Mouse (Mus musculus) stomach, embryonic 15.5 days (tissue): ENCODE measurements at regions not wholly inside any gene's neighbourhood (a gene's known extent, or its start where the extent isn't known, plus 50 kb on each side); places are given as distances from the start of the nearest gene placed in this dataset.
A peak's percentile ranks its signal among the peaks of the same experiment; 100 is the strongest.

Source experiments
- ATAC-seq: fragments of 200-750 bp; cut with Nextera tagmentation; 2 replicates; pipeline ENCODE4 v1.8.0; 2017; ENCODE audit warnings: low read depth, moderate number of reproducible peaks, moderate TSS enrichment; ENCODE audit not compliant: insufficient read depth, low FRiP score
- H3K27ac ChIP-seq: fragments of 300-500 bp; sonication (generic); 2 replicates; pipeline ENCODE4 v1.5.1; 2015; ENCODE audit warnings: mild to moderate bottlenecking, inconsistent platforms
- H3K27me3 ChIP-seq: fragments of 300-500 bp; sonication (generic); replicated peaks from 2 replicates; pipeline ENCODE4 v1.6.1; 2015; ENCODE audit warnings: inconsistent platforms
- H3K36me3 ChIP-seq: fragments of 300-500 bp; sonication (generic); 2 replicates; pipeline ENCODE4 v1.6.1; 2015; ENCODE audit warnings: inconsistent platforms
- H3K4me1 ChIP-seq: fragments of 300-500 bp; sonication (generic); 2 replicates; pipeline ENCODE4 v1.6.1; 2015; ENCODE audit warnings: inconsistent platforms
- H3K4me2 ChIP-seq: fragments of 300-500 bp; sonication (generic); 2 replicates; pipeline ENCODE4 v1.6.1; 2015; ENCODE audit warnings: mild to moderate bottlenecking, inconsistent platforms
- H3K4me3 ChIP-seq: fragments of 300-500 bp; sonication (generic); replicated peaks from 2 replicates; pipeline ENCODE4 v1.5.1; 2015; ENCODE audit warnings: inconsistent platforms
- H3K9ac ChIP-seq: fragments of 300-500 bp; sonication (generic); 2 replicates; pipeline ENCODE4 v1.6.1; 2015; ENCODE audit warnings: inconsistent platforms
- H3K9me3 ChIP-seq: fragments of 300-500 bp; sonication (generic); 2 replicates; pipeline ENCODE4 v1.6.1; 2016; ENCODE audit warnings: inconsistent platforms
- WGBS: fragments of 180-500 bp; shearing (Covaris S2); methylation state at CpG from one replicate; pipeline ENCODE4 v1.1.7; 2015; 5-methylcytosine and 5-hydroxymethylcytosine counted together

GRCm38 (mm10) chr9:116263833-116264232, 88.7 kb upstream of the Tgfbr2 start:
- no peak for ATAC-seq
- 75% methylated on average over 7 of the region's 7 CpGs for WGBS

GRCm38 (mm10) chr9:116259569-116259968, 84.4 kb upstream of the Tgfbr2 start:
- H3K9me3 ChIP-seq, result no peaks in the 10 kb centered on the region
- WGBS, result 35% methylated on average over 10 of the region's 10 CpGs
- peak overlapping the region; percentile 41; the same call in 1 of the 2 replicates for H3K27ac ChIP-seq
- no peak overlapping the region for H3K4me2 ChIP-seq
- H3K4me3 ChIP-seq, result no peak overlapping the region
- no peaks in the 10 kb centered on the region for H3K36me3 ChIP-seq
- H3K9ac ChIP-seq, result no peak overlapping the region
- H3K4me1 ChIP-seq, result 0 out of 2 replicates have a peak, but pooled peaks cover 3% of the 10 kb centered on the region
- no peaks in the 10 kb centered on the region for H3K27me3 ChIP-seq
- no peak for ATAC-seq

More at GRCm38 (mm10) chr9:116263833-116264232, 88.7 kb upstream of the Tgfbr2 start:
- Histone ChIP-seq H3K27ac (no peak overlapping the region), H3K4me3 (no peak overlapping the region), H3K9ac (no peak overlapping the region), H3K27me3 (no peaks in the 10 kb centered on the region), H3K4me2 (no peak overlapping the region), H3K9me3 (no peaks in the 10 kb centered on the region), H3K4me1 (0 out of 2 replicates have a peak, but pooled peaks cover 3% of the 10 kb centered on the region), H3K36me3 (no peaks in the 10 kb centered on the region)

DNA sequence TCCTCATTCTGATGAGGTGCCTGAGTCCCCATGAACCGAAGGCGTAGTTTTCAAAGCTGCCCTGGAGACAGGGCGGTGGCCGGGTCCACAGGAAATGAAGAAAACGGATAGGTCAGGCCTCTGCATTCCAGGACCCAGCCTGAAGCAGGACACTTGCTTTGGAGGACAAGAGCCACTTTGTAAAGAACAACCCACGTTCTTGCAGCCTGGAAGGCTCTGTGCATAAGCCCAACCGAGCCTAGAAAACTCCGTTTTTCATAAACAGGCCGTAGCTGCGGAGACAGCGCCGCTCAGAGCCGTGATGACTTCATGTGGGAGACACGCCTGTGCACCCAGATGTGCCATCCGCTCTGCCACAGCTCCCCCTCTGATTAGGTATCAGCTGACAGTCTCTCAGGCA, 78.4 kb upstream of the Tgfbr2 start:
- no peak for ATAC-seq
- H3K27me3 ChIP-seq, result no peaks in the 10 kb centered on the region
- H3K9ac ChIP-seq, result no peak overlapping the region
- 65% methylated on average over 15 of the region's 15 CpGs for WGBS
- H3K9me3 ChIP-seq, result no peaks in the 10 kb centered on the region
- no peak overlapping the region for H3K4me3 ChIP-seq
- no peak overlapping the region; the same call in 1 of the 2 replicates for H3K27ac ChIP-seq
- peaks cover 8% of the 10 kb centered on the region; the same call in 1 of the 2 replicates for H3K4me1 ChIP-seq
- H3K4me2 ChIP-seq, result no peak overlapping the region
- no peaks in the 10 kb centered on the region for H3K36me3 ChIP-seq

DNA sequence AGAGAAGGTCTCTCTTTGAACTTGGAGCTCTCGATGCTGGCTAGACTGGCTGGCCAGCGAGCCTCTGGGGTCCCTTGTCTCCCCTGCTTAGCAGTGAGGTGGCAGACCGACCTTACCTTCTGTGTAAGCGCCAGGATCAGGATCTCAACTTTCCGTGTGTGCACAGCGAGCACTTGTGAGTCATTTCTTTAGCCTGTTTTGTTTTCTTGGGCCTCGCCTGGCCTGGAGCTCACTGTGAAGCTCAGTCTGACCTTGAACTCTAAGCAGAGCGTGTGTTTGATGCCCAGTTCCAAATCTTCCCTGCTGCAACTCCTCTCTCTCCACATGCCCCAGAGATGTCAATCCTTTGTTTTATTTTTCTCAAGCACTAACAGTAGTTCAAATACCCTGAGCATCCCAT, 77.6 kb upstream of the Tgfbr2 start:
- WGBS, result 66% methylated on average over 8 of the region's 8 CpGs
- H3K27me3 ChIP-seq, result no peaks in the 10 kb centered on the region

DNA sequence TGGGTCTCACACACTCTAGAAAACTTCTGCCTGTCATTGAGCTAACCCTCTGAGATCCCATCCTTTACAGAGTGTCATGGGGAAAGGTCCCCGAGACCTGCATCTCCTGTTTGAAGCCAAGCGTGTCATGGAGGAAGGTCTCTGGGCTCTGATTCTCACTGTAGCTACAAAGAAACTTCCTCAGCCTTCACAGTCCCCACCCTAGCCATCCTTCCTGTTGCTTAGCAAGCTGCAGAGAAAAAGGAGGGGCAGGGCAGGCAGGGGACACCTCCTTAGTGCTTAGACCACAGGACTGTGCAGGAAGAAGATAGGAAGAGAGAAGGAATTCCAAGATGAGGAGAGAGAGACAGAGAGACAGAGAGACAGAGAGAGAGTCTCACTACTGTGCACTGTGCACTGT, 74.6 kb upstream of the Tgfbr2 start:
- H3K9ac ChIP-seq, result no peak overlapping the region
- no peak overlapping the region for H3K27ac ChIP-seq
- H3K27me3 ChIP-seq, result no peaks in the 10 kb centered on the region
- H3K4me3 ChIP-seq, result no peak overlapping the region
- peaks cover 8% of the 10 kb centered on the region; the same call in 1 of the 2 replicates for H3K4me1 ChIP-seq
- 85% methylated on average over 2 of the region's 2 CpGs for WGBS
- no peaks in the 10 kb centered on the region for H3K36me3 ChIP-seq
- H3K4me2 ChIP-seq, result no peak overlapping the region
- ATAC-seq, result no peak
- H3K9me3 ChIP-seq, result no peaks in the 10 kb centered on the region

More for the DNA sequence above, 77.6 kb upstream of the Tgfbr2 start:
- Histone ChIP-seq H3K4me1 (peaks cover 8% of the 10 kb centered on the region; the same call in 1 of the 2 replicates), H3K4me2 (no peak overlapping the region), H3K4me3 (no peak overlapping the region), H3K9ac (no peak overlapping the region), H3K36me3 (no peaks in the 10 kb centered on the region), H3K27ac (no peak overlapping the region), H3K9me3 (no peaks in the 10 kb centered on the region)
- no peak for ATAC-seq

DNA sequence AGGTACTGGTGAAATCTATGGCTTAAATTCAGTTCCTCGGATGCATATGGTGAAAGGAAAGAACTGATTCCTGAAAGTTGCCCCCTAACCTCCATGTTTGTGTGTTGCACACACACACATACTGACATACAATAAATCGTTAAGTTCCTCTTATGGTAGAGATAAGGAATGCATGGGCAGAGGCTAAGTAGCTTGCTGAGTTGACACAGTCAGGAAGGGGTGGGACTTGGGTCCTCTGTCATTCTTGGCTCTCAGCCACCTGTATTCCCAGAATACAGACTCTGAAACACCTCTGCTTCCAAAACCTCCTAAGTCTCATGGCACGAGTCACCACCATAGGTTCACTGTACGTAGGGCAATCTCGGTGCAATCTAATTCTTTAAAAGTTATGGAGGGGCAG, 70.0 kb upstream of the Tgfbr2 start:
- no peak for ATAC-seq
- H3K4me1 ChIP-seq, result no peaks in the 10 kb centered on the region
- no peak overlapping the region for H3K4me3 ChIP-seq
- H3K27me3 ChIP-seq, result no peaks in the 10 kb centered on the region
- WGBS, result 70% methylated on average over 5 of the region's 5 CpGs
- H3K4me2 ChIP-seq, result no peak overlapping the region
- H3K27ac ChIP-seq, result no peak overlapping the region
- no peak overlapping the region for H3K9ac ChIP-seq
- no peaks in the 10 kb centered on the region for H3K36me3 ChIP-seq
- no peaks in the 10 kb centered on the region for H3K9me3 ChIP-seq

DNA sequence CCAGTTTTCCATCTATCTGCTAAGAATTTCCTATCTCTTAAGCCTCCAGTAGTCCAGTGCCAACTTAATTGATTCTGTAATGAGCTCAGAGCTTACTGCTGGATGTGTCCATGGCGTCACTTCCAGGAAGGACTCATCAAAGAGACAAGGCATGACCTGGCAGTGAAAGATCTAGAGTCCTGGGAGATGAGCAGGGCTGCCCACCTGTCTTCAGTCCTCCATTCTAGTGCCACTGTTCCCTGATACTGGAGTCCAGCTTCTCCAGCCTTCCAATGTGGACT, 69.4 kb upstream of the Tgfbr2 start:
- no peaks in the 10 kb centered on the region for H3K27me3 ChIP-seq
- no peak overlapping the region for H3K4me3 ChIP-seq
- H3K4me2 ChIP-seq, result no peak overlapping the region
- no peaks in the 10 kb centered on the region for H3K36me3 ChIP-seq
- H3K4me1 ChIP-seq, result no peaks in the 10 kb centered on the region
- no peak overlapping the region for H3K27ac ChIP-seq
- no peak overlapping the region for H3K9ac ChIP-seq
- no peak for ATAC-seq
- no peaks in the 10 kb centered on the region for H3K9me3 ChIP-seq
- WGBS, result 82% methylated on average over 1 of the region's 1 CpGs

GRCm38 (mm10) chr9:116243775-116244618, 68.8 kb upstream of the Tgfbr2 start:
- H3K27me3 ChIP-seq, result no peaks in the 10 kb centered on the region
- no peaks in the 10 kb centered on the region for H3K9me3 ChIP-seq
- H3K27ac ChIP-seq, result no peak overlapping the region
- no peaks in the 10 kb centered on the region for H3K36me3 ChIP-seq
- WGBS, result 73% methylated on average over 8 of the region's 8 CpGs
- no peak overlapping the region for H3K4me3 ChIP-seq
- no peak overlapping the region for H3K4me2 ChIP-seq
- H3K4me1 ChIP-seq, result no peaks in the 10 kb centered on the region
- H3K9ac ChIP-seq, result no peak overlapping the region
- no peak for ATAC-seq

DNA sequence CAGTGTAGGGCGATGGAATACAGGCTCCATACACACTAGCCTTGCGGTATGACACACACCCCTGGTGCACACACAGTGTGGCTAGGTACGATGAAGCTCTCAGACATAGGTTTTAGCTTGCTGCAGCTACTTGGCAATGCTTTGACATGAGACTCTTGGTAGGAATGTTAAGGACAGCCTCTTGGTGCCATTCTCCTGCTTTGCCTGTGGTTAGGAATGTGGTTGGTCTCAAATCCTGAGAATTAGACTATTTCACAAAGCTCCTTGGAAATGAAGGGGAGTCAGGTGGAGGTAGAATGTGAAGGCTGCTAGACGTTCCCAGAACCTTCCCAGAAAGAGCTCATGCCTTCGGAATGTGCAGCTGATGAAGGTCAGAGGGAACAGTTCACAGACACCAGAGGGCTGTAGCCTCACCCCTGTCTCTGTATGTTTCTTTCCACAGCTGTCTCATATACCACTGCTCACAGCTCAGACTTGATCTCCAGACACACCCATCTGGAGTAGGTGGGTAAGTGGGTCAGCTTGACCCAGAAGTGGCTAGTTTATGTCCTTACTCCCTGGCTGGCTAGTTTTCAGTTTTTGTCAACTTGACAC, 66.9 kb upstream of the Tgfbr2 start:
- WGBS, result 75% methylated on average over 5 of the region's 5 CpGs
- H3K4me3 ChIP-seq, result no peak overlapping the region
- H3K9ac ChIP-seq, result no peak overlapping the region
- no peak overlapping the region for H3K4me2 ChIP-seq
- H3K36me3 ChIP-seq, result no peaks in the 10 kb centered on the region
- H3K9me3 ChIP-seq, result no peaks in the 10 kb centered on the region
- H3K4me1 ChIP-seq, result no peaks in the 10 kb centered on the region
- no peak for ATAC-seq
- H3K27ac ChIP-seq, result 0 out of 2 replicates have a peak overlapping the region, but pooled peaks have one; percentile 5
- H3K27me3 ChIP-seq, result no peaks in the 10 kb centered on the region

- no peak overlapping the region for H3K27ac ChIP-seq
- peak; percentile 53; the same call in 1 of the 2 replicates for ATAC-seq
- 26% methylated on average over 10 of the region's 10 CpGs for WGBS
These were observed 66.1 kb upstream of the Tgfbr2 start for GRCm38 (mm10) chr9:116241290-116241689.

GRCm38 (mm10) chr9:116236836-116237235, 61.7 kb upstream of the Tgfbr2 start:
- H3K27ac ChIP-seq, result no peak overlapping the region
- H3K9ac ChIP-seq, result no peak overlapping the region
- H3K4me2 ChIP-seq, result no peak overlapping the region
- no peak for ATAC-seq
- no peaks in the 10 kb centered on the region for H3K9me3 ChIP-seq
- peaks cover 4% of the 10 kb centered on the region; the same call in 1 of the 2 replicates for H3K4me1 ChIP-seq
- no peaks in the 10 kb centered on the region for H3K27me3 ChIP-seq
- no peak overlapping the region for H3K4me3 ChIP-seq
- H3K36me3 ChIP-seq, result no peaks in the 10 kb centered on the region

More at GRCm38 (mm10) chr9:116241290-116241689, 66.1 kb upstream of the Tgfbr2 start:
- no peak overlapping the region for H3K9ac ChIP-seq
- H3K9me3 ChIP-seq, result no peaks in the 10 kb centered on the region
- H3K4me3 ChIP-seq, result no peak overlapping the region
- no peaks in the 10 kb centered on the region for H3K27me3 ChIP-seq
- 0 out of 2 replicates have a peak overlapping the region, but pooled peaks have one; percentile 9 for H3K4me2 ChIP-seq
- H3K36me3 ChIP-seq, result no peaks in the 10 kb centered on the region
- no peaks in the 10 kb centered on the region for H3K4me1 ChIP-seq

DNA sequence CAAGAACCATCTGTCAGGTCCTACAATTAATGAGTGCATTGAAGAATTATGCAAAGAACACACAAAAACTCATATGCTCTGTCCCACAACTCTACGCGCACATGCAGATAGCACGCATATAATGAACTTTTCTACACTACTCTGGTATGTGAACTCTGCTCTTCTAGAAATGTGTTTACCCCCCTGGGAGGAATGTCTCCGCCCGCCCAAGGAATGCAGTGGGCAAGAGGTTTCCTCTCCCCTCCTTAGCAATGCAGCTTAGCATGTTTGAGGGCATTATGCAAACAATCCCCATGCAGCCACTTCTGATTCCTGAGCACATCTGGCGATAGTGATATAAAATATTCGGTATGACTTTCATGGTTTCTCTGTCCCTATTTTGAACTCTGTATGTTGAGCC, 59.0 kb upstream of the Tgfbr2 start:
- Histone ChIP-seq H3K36me3 (no peaks in the 10 kb centered on the region), H3K27me3 (no peaks in the 10 kb centered on the region), H3K4me1 (peaks cover 4% of the 10 kb centered on the region; the same call in 1 of the 2 replicates), H3K4me3 (no peak overlapping the region), H3K9ac (no peak overlapping the region), H3K4me2 (no peak overlapping the region), H3K27ac (no peak overlapping the region), H3K9me3 (no peaks in the 10 kb centered on the region)
- ATAC-seq, result peak; percentile 56; the same call in 1 of the 2 replicates
- WGBS, result 65% methylated on average over 7 of the region's 7 CpGs
